Mouse (Mus musculus) gastrocnemius, postnatal 10 days (tissue): ENCODE measurements around the gene Mrpl52. TPM values are rescaled to one million over a fixed set of nuclear protein-coding genes. Genes with fewer than 3 reads are reported as not detected.

Experiments used
- DNase-seq: peaks from one replicate; pipeline ENCODE4 v3.0.0; 2021; ENCODE audit warnings: mixed read lengths
- total RNA-seq, 2 experiments: library from RNA; stranded (reverse); gene quantifications; 2 replicates each; pipeline ENCODE4 v1.2.3; 2021

Gene Mrpl52
- total RNA-seq, 2 experiments from 2014 or later = 141 to 159 TPM

DNA sequence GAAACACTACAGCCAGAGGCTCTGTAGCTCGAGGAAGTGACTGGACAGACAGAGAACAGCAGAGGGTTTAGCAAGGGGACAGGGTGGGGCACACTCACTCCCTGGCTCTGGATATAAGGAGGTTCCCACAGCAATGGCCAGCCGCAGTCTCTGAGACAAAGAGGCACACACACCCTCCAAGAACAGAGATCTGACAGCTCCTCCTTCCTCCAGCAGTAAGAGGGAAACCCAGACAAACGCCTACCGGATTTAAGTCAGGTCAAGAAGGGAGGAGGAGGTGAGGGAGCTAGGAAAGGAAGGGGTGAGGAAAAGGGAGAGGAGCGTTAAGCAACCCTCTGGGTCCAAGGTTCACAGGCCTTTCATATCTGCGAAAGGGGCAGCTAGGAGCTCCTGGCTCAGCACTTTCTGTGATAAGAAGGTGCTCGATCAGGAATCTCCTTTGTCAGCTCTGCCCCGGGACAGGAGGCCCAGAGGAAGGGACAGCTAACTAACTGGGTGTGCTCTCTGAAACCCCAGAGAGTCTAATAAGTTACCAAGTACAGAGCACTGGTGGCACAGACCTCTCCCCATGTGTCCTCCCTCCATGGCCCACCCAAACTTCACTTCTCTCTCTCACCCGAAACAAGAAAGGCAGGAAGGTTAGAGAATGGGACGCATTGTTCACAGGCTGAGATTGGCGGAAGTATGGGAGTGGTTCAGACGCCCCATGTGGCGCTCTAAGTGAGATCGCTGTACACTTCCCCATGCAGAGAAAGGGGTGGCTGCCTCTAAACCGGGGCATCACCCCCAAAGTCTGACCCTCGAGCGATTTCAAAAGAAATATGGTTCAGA is 16.5 kb upstream of the Mrpl52 start:
- no peak for DNase-seq

DNA sequence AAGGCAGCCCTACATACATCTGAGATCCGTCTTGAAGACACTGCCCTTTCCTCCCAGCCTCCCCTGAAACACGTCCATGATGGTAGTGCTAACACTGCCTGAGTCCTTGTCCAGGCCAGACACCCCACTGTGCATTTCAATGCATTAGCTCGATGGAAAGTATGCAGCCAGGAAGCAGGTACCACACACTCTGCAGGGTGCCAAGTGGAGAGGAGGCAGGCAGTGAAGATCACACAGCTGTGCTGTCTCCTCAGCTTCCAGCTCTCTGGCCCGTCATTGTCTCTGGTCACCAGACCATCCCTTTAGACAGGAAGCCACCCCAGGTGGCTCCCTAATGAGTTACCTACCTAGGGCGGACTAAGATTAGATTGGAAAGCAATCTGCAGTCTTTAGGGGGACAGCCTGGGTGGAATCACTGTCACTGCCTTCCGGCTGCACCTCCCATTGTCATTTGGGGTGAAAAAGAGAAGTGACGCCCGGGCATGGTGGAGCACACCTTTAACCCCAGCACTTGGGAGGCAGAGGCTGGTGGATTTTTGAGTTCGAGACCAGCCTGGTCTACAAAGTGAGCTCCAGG is 14.6 kb upstream of the Mrpl52 start:
- DNase-seq = no peak

DNA sequence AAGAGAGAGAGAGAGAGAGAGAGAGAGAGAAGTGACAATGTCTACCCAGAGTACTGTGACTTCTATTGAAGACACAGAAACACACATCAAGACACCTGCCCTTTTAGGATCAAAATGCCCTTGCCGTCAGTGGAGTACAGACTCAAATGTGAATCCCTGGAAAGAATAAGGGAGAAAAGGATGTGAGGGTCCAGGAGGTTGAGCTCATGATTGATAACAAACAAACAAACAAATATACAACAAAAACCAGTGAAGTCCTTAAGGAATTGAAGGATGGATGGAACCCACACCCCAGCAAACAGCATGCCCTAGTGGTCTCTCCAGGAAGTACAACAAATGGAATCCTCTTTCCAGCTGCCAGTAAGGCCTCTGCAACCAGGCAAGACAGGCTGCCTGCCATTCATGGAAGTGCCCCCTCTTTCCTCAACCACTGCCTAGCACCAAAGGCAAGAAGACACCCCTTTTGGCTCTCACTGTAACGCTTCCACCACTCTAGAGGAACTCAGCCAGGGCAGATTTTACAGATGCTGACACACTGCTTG is 14.0 kb upstream of the Mrpl52 start:
- DNase-seq = no peak

DNA sequence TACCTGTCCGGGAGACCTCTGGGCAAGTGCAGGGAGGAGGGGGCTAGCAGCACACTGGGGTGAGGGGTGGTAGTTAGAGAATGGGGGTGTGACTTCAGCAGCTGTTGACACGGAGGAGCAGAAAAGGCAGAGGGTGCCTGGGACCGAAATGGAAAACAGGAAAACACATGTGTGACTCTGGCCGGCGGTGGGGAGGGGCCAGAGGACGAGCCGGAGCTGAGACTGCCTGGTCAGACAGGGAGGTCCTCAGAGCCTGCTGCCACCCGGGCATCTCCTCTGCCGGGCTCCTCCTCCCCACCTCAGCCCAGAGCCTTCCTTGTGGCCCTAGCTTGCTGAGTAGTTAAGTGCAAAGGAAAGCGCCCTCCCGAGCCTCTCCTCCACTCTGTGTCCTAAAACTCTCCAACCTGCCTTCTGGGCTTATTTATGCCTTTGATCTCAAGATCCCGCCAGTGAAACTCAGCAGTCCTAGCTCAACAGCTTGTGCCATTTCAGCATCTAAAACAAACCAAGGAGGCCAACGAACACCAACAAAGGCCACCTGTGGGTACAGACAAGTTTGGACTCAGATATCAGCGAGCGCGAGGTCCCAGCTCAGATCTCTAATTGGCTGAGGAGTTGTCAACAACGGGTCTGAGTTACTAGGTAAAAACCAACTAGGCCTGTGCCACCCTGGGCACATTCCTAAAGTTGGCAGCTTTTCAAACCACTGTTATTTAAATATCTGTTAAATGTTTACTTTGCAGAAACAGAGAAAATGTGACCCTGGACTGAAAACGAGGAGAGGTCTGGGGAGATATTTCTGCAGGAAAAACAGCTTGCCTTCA is 12.6 kb upstream of the Mrpl52 start:
- no peak for DNase-seq

DNA sequence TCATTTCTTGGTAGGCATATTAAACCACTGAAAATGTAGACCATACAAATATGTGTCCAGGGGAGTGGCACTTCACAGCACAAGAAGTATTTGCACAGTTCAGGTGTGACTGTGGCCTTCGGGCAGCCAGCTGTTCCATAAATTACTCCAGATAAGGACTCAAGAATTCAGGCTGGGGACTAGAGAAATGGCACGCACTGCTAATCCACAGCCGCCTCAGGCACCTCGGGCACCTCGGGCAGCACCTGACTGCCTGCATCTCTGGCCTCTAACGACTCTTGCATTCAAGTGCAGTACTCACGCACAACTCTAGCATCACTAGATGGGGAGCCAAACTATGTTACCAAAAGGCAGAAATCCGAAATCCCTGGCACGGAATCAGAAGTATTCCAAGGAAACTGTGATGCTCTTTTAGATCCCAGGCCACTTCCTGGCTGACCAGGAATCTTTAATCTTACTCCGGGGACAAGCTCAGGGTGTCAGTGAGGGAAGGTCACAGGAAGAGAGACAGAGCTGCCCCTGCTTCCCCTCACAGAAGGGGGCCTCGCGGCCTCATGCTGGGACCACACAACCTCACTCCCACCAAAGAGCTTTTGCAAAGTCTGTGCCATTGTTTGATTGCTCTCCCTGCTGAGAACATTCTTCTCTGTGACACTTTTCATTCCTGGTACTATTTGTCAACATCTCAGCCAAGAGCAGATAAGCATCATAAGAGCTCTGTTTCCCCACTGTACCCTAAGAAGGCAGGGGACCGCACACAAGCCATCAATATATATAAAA is 11.3 kb upstream of the Mrpl52 start:
- no peak for DNase-seq

DNA sequence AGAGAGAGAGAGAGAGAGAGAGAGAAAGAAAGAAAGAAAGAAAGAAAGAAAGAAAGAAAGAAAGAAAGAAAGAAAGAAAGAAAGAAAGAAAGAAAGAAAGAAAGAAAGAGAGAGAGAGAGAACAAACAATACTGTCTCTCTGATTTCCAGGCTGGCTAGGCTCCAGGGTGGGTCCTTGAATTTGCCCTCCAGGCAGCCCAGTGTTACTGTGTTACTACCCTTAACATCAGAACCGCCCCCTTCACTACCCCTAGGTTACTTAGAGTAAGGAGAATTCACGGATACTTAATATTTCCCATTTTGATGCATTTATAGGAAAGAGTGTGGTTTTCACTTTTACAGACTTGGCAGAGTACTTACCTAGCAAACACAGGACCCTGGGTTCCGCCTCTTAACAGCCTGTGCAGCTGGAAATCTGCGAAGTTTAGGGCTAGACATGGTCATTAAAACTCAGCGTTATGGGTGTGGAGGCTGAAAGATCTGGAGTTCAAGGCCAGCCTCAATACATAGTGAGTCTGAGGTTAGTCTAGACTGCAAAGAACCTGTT is 10.4 kb upstream of the Mrpl52 start:
- no peak for DNase-seq

DNA sequence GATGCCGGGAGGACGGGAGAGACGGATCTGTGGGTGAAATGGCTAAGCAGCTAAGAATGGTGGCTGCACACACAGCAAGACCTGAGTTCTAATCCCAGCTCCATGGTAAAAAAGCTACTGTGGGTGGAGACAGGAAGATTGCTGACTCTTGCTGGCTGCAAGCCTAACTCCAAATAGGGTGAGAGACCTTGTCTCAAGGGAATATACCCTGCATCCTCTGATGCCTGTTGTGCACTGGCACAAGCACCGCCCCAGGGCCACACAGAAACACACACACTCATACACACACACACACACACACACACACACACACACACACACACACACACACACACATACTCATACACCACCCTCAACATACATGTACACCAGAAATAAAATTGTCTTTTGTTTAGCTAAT is 9.9 kb upstream of the Mrpl52 start:
- DNase-seq = no peak

DNA sequence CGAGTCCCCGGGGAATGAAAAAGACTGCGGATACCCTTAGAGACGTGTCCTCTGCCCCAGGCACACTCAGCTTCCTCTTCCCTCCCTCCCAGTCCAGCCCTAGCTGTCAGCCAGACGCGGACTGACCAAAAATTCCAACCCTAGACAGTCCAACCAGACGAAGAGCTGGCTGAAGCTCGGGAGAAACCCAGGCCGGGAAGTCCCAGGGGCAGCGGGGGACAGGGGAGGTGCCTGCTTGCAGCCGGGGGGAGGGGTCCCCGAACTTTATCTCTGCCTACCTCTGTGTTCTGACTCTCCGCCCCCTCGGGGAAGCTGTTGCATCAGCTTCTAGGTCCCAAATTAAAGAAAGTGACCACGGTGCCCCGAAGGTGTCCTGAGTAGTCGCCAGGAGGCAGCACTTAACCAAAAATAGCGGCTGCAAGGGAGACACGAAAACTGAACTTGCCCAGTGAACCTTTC is 9.1 kb upstream of the Mrpl52 start, which contains the start of gene Slc7a7:
Slc7a7 (minus strand) TSS at position 158 of the 459 bp plus-strand sequence.
- no peak for DNase-seq

DNA sequence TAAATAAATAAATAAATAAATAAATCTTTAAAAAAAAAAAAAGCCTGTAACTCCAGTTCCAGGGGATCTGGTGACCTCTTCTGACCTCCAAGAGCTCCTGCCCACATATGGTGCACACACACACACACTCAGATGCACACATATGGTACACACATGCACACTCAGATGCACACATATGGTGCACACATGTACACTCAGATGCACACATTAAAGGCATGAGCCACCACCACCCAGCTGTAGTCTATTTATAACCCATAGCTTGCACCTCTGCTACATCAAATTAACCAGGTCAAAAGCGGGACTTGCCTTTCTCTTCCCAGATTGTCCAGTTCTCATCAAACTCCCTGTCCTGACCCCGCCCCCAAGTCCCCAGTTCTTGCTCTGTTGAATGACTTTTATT is 5.7 kb upstream of the Mrpl52 start:
- DNase-seq = no peak

DNA sequence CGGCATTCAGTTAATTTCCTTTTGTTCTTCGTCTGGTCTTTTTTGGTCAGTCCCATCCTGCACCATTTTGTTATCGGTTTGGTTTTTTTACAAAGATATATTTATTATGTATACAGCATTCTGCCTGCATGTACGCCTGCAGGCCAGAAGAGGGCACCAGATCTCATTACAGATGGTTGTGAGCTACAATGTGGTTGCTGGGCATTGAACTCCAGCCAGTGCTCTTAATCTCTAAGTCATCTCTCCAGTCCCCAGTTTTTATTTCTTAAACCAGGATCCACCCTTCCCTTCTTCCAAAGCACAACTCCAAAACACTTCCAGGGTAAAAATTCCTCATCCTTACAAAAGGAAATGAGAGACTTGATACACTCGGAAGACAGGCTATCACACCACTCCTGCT is 3.3 kb upstream of the Mrpl52 start:
- DNase-seq = no peak

DNA sequence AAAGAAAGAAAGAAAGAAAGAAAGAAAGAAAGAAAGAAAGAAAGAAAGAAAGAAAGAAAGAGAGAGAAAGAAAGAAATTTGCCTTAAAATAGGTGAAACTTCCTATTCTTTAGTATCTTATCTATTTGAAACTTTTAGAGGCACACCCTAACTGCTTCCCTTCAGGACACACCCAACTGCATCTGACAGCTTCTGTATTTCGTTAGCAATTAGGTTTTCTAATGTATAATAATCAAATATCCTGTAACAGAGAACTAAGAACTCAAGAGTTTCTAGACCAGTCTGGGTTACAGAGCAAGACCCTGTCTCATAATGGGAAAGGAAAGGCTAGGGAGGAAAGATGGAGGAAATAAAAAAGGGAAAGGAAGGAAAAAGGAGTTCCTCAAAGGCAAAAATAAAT is 2.1 kb upstream of the Mrpl52 start:
- no peak for DNase-seq

DNA sequence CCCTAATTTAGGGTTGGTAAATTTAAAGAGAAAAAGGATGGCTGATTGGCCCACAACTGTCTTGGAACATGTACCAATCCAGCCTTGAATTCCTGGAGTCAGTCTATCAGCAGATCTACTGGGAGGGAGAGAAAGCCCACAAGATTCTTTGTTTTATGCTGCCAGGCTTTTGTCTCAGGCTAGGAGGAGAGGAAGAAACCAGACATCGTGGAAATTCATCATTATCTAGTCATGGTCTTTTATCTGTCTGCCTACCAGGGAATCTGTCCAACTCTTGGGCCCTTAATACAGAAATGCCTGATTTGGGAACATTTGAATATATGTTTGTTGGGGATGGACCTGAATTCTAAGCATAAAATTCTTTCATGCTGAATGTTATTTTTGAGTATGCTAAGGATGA is 1.2 kb upstream of the Mrpl52 start:
- DNase-seq = no peak

DNA sequence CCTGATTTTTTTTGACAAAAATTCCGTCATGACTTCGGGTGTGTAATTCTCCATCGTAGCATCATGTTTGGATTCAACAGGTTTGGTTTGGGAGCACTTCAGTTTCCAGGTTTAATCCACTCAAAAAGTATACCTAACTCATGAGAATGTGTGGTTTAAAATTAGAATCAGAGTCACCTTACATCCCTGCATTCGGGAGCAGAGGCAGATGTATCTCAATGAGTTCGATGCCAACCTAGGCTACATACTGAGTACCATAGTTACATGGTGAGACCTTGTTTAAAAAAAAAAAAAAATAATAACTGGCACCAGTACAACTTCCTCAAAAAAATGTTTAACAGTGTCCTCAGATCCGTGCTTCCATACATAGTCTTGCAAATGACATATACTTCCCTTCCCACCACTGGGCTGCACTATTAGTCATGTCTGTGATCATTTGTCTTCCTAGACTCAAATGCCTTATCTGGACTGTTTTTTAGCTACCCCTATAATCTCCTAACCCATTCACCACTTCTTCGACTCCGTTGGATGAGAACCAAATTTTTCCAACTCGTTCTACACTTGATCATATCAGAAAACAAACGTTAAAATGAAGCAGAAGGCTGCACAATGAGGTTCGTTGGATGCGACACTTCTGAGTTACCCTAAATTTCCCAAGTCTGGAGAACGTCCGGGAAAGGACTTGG is 563 bp upstream of the Mrpl52 start:
- DNase-seq = no peak

DNA sequence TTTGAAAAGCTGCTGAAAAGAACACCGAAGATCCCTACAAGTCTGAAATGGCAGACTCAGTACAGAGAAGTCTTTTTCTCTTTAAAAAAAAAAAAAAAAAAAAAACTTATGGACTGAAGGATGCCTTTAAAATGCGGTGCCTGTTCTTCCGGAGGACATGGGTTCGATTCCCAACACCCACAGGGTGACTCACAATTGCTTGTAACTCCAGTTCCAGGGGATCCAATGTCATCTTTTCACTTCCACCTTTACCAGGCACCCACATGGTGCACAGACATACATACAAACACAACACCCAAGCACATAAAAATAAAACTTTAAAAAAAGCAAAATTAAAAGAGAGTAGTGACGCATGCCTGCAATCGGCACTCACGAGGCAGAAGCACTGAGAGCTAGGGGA is 987 bp downstream of the Mrpl52 start:
- no peak for DNase-seq

DNA sequence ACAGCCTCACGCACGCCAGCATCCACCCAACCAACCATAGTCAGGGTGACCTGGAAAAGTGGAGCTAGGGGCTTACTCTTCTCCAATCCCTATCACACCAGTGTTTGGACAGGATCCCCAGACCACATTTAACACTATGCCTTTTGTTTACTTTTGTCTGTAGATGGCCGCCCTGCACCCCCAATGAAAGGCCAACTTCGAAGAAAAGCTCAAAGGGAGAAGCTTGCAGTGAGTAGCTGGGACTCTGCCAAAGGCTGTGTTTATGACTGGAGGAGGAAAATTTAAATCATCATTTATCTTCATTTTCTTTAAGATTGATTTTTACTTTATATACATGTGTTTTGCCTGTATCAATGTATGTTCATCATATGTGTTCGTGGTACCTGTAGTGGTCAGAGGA is 1.7 kb downstream of the Mrpl52 start:
- DNase-seq = no peak

DNA sequence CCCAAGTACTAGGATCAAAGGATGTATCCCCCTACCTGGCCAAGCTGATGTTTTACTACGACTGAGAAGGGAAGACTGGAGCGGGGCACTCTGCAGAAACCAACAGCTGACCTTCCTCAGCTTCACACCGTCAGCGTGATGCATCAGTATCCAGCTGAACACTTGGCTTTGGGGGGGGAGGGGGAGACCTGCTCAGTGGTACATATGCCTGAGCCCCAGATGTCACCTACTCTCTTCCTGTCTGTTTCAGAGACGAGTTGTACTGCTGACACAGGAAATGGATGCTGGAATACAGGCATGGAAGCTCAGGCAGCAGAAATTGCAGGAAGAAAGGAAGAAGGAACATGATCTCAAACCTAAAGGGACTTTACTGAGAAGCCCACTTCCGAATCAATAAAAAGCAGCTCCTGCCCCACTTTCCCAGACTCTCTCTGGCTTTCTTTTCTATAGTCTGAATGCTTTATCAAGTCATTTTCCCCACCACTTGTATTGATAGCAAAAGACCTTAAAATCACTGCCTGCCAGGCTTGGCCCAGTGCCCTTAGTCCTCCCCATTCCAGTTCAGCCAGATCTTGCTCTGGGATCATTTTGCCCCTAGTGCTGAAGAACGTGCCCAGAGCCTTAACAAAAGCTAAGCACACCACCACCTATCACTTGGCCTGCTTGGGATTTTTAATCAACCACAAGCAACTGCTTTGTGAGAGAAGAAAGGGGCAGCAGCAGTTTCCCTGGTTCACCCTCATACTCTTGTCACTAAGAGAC is 2.8 kb downstream of the Mrpl52 start:
- DNase-seq = no peak

DNA sequence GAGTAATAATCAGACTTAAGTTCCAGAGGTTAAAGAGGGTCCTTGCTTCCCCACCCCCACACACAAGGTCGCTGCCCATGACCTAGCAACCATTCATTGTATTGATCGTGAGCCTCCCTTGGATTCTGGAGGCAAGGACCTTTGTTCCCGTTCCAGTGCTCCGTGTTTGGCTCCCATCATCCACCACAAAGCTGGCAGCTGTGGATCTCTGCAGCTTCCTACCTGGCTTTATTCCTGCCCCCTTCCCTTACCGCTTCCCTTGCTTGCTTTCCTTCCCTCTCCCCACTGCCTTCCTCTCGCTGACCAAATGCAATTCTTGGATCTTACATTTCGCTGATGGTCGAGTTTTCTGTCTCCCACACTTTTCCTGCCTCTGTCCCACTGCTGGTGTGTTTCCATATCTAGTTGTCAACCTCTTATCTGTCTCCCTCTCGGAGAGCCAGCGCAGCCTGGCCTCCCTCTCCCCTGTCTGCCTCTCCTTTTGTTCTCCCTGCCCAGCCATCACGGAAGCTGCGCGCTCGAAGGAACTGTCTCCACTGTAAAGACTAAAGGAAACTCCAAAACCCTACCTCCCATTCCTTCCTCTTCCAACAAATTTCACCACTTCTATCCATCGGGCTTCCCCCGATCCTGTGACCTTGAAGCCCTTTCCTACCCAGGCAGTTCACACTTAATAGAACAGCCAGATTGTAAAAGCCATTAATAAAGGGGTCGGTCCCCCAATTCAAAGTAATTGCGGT is 3.9 kb downstream of the Mrpl52 start:
- no peak for DNase-seq

DNA sequence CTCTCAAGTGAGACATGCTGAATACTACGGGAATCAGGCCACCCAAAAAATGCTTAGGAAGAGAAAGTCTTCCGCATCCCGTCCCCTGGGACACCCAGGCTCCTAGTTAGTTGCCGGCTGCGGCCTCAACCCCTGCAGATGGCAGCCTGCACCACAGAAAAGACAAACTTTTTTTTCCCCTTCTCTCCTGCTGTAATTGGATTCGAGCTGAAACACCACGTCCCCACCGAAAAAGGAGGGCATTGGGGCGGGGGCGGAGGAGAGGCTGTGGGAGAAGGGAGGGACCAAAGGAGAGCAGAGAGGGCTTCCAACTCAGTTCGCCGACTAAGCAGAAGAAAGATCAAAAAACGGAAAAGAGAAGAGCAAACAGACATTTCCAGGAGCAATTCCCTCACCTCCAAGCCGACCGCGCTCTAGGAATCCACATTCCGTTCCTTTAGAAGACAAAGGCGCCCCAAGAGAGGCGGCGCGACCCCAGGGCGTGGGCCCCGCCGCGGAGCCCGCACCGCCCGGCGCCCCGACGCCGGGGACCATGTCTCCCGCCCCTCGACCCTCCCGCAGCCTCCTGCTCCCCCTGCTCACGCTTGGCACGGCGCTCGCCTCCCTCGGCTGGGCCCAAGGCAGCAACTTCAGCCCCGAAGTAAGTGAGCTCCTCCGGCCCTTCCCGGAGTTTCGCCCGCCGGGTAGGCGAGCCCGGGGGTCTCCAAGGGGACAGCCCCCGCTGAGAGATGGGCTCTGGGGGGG is 4.8 kb downstream of the Mrpl52 start, which contains the start of gene Mmp14:
Mmp14 (plus strand) TSS at position 279 of the 744 bp plus-strand sequence.
- peak; percentile 74 for DNase-seq
